Mouse (Mus musculus): Measurements from ENCODE around the gene Gm12253.
A peak's percentile ranks its signal among the peaks of the same experiment; 100 is the strongest.

Gene Gm12253

DNA sequence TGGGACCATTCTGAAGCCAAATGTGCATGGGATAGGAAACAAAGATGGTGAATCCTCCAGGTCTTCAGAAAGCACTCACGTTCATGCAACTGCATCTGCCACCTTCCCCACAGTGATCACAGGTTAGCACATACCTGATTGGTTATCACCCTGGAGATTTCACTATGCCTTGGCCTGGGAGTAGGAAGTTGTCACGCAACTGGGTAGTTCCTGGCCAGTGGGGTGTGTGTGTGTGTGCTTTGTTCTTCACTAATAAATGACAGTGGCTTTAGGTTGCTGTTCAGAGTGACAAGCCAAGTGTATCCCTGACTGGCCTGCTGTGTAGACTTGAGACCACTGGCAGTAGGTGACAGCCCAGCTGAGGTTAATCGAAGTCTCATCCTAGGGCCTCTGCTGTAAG is at the start of gene Gm12253:
TSS of gene Gm12253 (plus strand) at position 301 of the 400 bp plus-strand sequence.
- no peak for DNase-seq (ENCODE audit: low spot score in 2 of 2)

DNA sequence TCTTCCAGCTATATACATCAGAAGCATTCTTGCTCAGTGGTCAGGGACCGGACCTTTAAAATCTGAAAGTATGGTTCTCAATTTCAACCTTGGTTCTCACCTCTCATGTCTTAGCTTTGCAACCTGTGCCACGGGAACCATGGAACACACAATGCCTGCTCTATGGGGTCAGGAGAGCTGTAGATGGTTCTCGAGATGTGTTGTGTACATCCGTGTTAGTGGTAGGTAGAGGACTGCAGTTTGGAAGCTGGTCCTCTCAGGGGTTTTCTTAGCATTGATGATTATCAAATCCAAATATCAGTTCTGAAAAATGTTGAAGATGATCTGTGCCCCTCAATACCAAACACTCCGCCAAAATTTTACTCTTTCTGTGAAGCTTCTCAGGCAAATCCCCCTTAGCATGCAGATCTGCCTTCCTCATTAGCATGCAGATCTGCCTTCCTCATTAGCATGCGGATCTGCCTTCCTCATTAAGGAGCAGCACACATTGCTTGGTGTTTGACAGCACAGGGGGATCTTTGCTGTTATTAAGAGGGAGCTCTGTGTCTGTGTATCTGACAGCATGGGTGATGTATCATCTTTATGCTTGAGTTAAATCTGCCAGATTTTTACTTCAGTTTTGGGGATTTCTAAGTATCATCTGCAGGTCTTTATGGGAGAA is 32.2 kb upstream of the Gm12253 start:
- peak in 1 of 2 experiments; percentile 9 for DNase-seq (ENCODE audit: low spot score in 2 of 2)

DNA sequence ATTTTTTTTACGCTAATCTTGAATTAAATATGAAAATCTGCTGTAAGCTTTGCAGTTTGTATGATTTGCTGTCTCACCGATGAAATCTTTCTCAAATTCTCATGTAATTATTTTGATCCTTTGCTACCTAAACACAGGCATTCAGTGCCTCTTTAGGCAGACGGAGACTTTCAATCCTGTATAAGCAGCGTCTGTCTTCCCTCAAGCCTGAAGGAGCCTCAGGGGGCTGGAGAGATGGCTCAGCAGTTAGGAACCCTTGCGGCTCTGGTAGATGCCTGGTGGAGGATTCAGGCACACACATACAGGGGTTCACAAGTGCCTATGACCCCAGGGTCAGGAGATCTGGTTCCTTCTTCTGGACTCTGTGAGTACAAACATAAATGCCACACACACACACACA is 31.7 kb upstream of the Gm12253 start:
- DNase-seq (ENCODE audit: low spot score in 2 of 2) = no peak

DNA sequence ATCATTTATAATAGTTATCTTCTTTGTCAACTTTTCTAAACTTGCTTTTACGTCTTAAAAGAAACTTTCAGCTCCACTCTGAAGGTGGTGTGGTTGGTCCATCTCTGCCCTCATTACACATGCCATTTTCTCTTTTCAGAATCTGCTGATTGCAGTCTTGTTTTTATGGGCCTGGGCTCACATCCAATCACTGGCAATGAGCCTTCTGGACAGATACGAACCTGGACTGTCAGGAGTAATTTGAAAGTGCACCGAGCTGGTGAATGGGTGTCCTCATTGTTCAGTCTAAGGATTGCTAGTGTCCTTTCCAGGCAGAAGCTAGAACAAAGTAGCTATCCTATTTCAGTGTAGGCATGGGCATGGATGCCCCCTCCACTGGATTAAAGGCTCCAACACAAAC is 24.3 kb upstream of the Gm12253 start:
- no peak for DNase-seq (ENCODE audit: low spot score in 2 of 2)

DNA sequence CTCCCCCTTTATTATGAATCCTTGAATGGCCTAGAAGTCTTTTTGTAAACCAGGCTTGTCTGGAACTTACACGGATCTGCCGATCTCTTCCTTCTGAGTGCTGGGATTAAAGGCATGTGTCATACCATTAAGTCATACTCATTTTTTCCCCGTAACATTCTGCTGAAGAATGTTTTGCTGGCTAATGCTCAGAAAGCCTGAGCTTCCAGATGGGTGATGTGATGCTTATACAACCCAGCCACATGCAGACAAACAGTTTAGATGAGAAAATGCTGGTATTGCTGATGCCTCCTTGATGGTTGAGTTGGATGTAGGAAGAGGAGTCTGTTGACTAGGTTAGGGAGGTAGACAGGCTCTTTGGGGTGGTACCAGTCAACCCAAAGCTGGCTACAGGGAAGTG is 14.0 kb upstream of the Gm12253 start:
- no peak for DNase-seq (ENCODE audit: low spot score in 2 of 2)

DNA sequence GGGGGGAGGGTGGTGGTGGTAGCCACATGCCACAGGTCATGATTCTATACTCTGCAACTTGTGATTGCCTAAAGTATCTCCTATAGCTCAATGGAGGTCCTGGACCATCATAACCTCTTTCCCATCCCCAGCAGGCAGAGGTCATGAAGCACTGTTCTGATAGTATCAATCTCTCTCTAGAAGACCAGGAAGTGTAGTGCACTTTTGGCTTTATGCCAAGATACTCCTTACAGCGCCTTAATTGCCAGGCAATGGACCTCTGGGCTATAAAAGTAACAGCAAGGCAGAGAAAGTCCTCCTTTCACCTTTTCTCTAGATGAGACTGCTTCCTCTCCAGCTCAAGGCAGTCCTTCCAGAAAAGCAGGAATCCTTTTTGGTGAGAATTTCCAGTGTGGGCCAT is 11.5 kb upstream of the Gm12253 start, which contains the start of gene 1810065E05Rik:
TSS of gene 1810065E05Rik (plus strand) at position 297 of the 400 bp plus-strand sequence.
- no peak for DNase-seq (ENCODE audit: low spot score in 2 of 2)

DNA sequence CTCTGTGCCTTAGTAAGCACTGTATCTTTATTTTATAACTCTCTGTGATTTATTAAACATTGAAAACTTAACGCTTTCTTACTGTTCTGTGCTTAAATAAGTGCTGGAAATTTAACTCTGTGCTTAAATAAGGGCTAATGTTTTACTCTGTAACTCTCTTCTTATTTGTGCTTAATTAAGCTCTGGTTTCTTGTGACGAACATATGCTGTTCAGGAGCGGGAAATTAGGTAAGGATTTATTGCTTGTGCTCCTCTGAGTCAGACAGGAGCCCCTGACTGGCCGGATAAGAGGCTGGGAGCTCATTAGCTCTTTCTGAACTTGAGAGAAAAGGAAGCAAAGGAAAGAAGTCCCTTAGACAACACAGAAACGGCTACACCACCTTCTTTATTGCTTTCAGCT is 5.5 kb downstream of the Gm12253 start:
- no peak for DNase-seq (ENCODE audit: low spot score in 2 of 2)

DNA sequence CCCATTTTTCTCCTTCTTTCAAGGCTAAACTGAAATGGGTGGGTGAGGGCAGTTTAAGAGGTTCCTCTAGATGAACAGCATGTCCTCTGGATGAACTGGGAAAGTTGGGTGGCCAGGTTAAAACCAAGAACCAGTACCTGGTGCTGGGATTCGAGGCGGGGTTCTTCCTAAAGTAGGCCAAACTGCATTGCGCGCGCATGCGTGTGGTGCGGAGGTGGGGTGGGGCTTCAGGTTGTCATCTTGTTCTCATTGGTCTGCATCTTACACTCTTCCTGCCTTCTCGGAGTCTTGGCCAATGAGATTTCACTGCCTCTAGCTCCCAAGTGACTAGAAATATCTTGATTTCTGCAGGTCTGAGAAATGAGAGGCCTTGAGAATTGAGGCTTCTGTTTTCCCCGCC is 20.4 kb downstream of the Gm12253 start, which contains the start of gene Lypd9:
TSS of gene Lypd9 (minus strand) at position 165 of the 400 bp plus-strand sequence.
- no peak for DNase-seq (ENCODE audit: low spot score in 2 of 2)

DNA sequence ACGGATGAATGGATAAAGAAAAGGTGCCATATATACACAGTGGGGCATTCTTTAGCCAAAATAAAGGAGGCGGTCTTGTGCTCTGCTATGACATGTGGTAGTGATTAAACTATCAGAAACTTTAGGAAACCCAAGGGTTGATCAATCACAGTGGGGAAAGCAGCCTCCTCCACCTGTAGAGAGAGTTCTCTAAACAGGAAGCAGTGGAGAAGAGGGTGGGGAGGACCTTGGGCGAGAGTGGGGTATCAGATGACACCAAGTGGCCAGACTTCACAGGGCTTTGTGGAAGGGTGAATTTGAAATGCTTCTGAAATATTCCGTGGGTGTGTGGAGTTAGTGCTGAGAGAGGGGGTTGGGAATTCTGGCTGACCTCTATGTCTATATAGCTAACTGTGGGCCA is 21.2 kb downstream of the Gm12253 start:
- no peak for DNase-seq (ENCODE audit: low spot score in 2 of 2)

DNA sequence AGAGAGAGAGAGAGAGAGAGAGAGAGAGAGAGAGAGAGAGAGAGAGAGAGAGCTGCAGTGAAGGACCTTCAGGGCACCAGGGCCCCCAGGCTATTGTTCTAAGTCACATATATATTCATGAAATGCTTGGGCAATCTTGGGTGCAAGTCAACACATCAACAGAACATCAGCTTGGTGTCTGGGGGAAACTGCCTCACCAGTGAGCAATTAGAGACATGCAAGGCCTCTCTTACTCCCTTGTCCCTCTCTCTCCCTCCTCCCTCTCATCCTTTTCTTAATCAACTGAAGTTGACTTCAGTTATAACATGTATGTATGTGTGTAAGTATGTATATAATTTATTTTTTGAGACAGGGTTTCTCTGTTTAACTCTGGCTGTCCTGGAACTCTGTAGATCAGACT is 29.8 kb downstream of the Gm12253 start, which contains the start of gene Olfr30:
TSS of gene Olfr30 (minus strand) at position 101 of the 400 bp plus-strand sequence.
- DNase-seq (ENCODE audit: low spot score in 2 of 2) = no peak

All from frontal cortex, postnatal 10 days (tissue).